Mouse (Mus musculus) heart, adult 11 months (tissue): ENCODE results near the gene 1810009A15Rik.
A peak's percentile ranks its signal among the peaks of the same experiment; 100 is the strongest.
"Not testable (repeated sequence)": the region's sequence is repeated elsewhere in the genome, so short reads cannot be mapped to it uniquely, and the experiment has no call there.

Experiments
- DNase-seq: peaks from one replicate; pipeline ENCODE4 v3.0.0; 2022

The 1810009A15Rik gene

DNA sequence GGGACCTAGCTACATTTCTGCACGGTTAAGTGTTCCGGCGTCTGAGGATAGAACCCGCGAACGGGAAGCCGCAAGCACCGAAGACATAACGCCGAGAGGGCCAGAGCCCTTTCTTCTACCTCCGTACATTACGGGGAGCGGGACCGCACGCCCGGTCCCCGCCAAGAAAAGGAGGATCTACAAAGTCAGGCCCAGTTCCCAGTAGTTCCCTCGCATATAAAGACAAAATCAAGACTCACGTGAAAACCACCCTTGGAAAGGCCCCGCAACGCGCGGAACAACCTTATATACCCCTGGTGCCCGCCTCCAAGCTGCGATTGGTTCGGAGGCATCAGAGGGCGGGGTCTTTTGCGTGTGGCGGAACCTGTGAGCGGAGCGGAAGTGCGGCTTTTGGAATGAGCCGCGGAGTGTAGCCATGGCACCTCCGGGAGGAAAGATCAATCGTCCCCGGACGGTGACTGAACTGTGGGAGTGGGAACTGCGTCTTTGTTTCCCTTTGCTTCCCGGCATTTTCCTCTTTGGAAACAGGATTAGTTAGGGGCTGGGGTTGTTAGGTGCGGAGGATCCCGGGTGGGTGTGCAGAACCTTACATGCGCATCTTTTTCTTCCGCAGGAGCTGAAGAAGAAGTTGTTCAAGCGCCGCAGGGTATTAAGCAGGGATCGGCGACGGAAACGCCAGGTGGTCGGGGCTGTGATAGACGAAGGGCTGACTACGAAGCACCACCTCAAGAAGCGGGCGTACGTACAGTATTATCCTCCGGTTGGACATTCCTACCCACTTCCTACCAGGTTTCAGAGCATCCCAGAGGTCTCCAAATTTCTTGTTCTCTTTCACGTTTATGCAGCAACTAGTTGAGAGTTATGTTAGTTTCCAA is at the start of gene 1810009A15Rik, which contains the start of gene Gm49416:
TSS of gene 1810009A15Rik (plus strand) at position 343 of the 875 bp plus-strand sequence.
TSS of gene Gm49416 (plus strand) at position 416 of the 875 bp plus-strand sequence.
- peak; percentile 100 for DNase-seq

DNA sequence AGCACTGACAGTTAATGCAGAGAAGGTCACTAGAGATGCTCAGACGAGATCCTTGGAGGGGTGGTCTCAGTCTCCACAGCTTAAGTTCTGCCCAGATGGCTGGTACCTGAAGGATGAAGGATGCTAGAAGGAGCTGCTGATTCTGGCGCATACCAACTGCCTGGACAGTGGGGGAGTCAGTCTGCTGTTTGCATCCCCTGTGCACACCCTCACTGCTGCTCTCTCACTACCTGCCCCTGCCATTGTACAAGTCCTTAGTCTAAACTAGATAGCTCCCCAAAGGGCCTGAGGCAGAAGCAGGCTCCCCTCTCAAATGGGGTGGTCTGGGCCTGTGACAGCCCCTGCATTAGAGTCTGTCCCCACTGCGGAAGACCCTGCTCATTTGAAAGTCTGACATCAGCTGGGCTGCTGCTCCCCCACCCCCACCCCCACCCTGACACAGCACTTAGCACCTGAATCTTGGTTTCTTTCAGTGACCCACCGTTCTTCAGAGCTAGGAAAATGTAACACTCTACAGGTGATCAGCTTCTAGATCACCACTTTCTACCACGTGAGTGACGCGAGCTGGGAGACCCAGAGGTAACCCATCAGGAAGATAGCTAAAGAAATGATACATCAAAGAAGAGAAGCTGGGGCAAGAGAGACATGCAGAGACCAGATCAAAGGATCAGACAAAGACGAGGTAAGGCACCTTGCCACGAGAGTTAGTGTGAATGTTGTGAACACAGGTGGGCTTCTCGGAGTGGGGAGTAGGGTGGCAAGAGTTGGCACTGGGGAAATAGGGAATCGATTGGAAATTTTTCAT is 49.3 kb upstream of the 1810009A15Rik start, which contains the start of gene Gng3:
TSS of gene Gng3 (minus strand) at position 92 of the 805 bp plus-strand sequence.
- DNase-seq: peak; percentile 92

DNA sequence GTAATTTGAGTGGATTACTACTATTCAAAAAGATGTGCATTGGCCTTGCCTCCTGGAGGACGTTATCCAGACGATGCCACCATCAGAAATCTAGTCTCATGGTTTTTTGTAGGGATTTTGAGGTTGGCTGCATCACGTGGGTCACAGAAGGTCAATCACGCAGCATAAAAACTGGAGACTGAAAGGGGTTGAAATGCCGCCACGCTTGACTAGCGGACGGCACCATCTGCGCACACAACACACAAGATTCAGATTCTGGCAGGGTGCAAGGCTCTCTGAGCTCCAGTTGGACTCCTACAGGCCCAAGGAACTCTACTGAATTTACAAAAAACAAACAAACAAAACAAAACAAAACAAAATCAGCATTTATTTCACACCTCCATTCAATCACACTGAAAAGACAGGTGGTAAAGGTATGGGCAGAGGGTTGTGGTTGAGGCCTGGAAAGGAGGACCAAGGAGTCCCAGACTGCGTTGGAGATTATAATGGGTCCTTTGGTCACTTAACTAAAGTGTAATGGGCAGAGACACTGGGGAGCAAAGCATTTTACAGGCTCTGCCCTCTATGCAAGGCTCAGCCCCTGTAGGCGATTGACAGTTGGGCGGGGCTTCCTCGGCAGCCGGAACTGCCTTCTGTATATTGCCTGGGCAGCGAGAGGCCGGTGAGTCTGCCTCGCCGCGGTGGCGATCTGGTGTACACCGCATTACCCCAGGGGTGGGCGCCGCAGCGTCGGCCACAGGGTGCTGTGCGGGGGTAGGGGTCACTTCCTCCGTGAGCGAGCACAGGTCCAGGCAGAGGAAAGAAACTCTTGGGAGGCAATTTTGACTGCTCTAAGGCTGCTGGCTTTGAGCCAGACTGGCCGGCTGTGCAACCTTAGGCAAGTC is 48.5 kb upstream of the 1810009A15Rik start:
- peak; percentile 99 for DNase-seq

DNA sequence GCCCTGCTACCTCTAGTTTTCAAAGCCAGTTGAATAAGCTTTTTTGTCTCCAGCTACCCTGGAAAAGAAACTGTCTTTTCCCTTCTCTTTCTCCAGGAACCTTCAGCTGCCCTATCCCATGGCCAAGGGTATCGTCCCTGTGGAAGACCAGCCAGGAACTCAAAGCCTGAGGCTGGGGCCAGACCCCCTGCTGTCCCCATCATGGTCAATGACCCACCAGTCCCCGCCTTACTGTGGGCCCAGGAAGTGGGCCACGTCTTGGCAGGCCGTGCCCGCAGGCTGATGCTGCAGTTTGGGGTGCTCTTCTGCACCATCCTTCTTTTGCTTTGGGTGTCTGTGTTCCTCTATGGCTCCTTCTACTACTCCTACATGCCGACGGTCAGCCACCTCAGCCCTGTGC is 47.6 kb upstream of the 1810009A15Rik start:
- DNase-seq: peak; percentile 93

DNA sequence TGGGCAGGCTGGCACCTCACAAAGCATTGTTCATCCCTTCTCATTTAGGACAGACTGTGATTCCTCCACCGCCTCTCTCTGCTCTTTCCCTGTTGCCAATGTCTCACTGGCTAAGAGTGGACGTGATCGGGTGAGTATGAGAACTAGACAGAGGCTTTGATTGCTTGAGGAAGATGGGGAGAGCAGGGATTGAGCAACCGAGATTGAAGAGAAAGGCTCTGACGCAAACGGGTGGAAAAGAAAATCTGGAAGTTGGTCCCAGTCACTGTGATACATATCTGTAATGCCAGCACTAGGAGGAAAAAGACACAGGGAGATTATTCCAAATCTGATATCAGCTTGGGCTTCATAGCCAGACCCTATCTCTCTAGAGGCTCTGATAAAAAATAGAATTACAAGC is 45.7 kb upstream of the 1810009A15Rik start:
- DNase-seq: peak; percentile 91

DNA sequence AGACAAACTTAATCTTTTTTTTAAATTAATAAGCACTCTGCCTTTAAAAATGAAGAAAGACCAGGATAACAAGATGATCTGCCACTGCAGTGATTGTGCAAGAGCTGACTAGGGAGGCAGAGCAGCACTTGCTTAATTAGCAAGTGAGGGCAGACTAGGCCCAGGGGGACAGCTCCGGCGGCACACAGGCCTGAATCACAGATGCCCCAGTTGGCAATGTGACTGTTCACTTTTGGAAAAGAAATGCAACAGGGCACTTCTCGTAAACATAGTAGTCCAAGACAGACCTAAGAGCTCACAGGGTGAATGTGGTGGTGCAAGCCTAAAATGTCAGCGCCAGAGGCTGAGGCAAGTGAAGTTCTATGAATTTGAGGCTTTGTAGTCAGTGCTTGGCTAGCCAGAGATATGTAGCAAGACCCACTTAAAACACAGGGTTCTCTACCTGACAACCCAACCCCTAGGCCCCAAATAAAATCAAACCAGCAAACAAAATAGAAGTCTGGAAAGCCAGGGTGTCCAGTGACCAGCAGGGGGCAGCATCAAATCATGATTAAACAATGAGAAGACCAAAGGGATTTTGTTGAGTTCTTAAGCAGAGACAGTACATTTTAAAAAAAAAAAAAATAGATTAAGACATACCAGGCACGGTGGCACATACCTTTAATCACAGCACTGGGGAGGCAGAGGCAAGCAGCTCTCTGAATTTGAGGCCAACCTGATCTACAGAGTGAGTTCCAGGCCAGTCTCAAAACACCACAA is 44.1 kb upstream of the 1810009A15Rik start:
- peak; percentile 90 for DNase-seq

DNA sequence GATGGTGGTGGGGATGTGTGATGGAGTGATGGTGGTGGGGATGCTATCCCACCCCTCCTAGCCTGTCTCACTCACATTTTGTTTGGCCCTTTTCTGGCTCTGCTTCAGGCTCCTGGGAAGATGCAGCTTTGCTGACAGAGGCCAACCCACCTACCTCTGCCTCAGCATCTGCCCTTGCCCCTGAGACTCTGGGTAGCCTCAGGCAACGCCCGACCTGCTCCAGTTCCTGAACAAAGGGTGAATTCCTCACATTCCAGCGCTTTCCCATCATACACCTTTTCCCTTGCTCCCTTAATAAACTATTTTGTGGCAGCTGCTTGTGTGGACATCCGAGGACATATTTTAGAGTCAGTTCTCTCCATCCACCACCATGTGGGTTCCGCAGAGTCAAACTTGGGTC is 40.3 kb upstream of the 1810009A15Rik start:
- DNase-seq: no peak

DNA sequence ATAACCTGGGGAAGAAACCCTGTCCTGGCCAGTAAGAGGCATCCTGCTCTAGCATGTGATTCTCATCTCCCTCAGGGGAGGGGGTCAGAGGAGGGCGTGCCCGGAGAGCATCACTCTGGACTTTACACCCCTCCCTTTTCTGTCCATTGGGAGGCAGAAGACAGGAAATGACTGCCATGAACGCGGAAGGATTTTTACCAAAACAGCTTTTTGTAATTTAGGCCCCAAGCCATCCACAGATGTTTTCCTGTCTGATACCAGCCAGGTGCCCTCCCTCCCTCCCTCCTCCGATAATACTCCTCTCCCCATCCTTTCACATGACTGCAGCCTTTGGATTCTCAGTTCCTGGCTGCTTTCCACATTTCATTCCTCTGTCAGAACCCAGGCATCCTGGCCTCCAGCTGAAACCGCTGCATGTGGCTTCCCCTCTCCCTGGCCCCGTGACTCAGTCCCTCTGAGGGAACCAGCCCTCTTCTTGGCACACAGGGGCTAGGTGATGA is 38.2 kb upstream of the 1810009A15Rik start, which contains the start of gene Lrrn4cl:
TSS of gene Lrrn4cl (plus strand) at position 367 of the 500 bp plus-strand sequence.
- DNase-seq: peak; percentile 98

DNA sequence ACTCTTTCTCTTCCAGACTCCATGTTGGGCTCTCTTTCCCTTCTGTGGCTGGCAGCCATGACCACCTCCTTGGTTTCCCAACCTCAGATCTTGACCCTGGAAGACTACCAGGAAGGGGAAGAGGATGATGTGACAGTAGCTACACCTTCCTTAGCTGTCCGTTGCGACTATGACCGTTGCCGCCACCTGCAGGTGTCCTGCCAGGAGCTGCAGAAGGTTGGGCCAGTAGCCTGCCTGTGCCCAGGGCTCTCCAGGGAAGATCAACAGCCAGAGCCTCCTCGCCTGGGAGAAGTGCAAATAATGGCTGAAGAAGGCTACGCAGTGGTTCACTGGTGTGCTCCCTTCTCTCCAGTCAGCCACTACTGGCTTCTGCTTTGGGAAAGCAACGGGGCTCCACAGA is 37.0 kb upstream of the 1810009A15Rik start:
- DNase-seq: no peak

DNA sequence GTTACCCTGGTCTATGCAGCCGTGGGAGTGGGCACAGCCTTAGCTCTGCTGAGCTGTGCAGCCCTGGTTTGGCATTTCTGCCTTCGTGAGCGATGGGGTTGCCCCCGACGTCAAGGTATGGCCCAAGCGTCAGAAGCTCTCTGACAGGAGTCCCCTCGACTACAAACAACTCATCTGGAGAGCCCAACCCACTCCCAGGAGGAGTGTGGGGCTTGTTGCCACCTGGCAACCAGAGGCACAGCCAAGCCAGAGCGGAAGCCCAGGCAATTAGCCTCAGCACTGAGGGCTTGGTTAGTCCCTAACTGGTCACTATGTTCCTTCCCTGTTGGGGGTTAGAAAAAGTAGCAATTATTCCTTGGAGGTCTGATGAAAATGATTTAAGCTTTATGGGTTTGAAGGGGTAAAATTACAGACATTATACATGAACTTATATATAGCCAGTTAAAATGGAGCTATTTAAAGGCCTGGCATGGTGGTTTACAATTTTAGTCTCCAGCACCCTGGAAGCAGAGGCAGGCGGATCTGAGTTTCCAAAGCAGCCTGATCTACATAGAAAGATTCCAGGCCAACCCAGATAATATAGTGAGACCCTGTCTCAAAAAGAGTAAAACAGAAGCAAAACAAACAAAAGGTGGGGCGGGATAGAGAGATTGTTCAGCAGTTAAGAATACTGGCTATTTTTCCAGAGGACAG is 36.3 kb upstream of the 1810009A15Rik start:
- peak; percentile 96 for DNase-seq

DNA sequence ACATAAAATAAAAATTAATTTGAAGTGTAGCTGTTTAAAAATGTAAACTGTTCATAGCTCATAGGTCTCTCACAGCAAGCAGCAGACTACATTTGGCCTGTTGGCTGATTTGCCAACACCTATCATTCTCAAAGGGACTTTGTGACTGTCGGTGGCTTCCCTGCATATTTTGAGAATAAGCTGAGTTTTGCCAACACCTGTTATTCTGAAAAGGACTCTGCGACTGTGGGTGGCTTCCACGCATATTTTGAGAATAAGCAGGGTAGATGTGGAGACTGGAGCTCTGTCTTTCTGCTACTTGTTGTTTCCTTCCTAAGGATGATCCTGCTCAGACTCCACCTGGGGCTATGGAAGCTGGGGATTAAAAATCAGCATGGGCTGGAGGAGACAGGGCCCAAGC is 35.5 kb upstream of the 1810009A15Rik start:
- DNase-seq: no peak

DNA sequence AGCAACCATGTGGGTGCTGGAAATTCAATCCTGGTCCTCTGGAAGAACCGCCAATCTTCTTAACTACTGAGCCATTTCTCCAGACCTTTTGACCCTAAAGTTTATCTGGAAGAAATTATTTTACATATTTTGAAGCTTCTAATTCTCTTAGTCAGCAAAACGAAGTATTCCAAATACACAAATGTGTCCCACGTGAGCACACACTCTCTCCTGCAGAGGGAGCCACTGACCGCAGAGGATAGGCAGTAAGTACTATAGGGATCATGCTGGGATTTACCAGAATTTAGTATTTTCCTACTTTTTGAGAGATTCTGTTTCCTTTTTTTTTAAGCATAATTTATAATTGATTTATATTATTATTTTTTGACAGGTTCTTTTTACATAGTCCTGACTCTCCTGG is 31.0 kb upstream of the 1810009A15Rik start:
- no peak for DNase-seq

DNA sequence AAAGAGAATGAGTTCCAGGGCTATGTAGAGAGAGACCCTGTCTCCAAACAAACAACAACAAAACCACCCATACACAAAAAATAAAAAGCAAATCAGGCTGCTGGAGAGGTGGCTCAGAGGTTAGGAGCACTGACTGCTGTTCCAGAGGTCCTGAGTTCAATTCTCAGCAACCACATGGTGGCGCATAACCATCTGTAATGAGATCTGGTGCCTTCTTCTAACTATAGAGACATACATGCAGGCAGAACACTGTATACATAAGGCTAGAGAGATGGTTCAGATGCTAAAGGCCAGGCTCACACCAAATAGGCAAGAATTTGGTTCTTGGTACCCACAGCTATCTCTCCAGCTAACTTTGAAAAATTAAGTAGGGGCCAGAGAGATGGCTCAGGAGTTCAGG is 29.6 kb upstream of the 1810009A15Rik start:
- DNase-seq: no peak

DNA sequence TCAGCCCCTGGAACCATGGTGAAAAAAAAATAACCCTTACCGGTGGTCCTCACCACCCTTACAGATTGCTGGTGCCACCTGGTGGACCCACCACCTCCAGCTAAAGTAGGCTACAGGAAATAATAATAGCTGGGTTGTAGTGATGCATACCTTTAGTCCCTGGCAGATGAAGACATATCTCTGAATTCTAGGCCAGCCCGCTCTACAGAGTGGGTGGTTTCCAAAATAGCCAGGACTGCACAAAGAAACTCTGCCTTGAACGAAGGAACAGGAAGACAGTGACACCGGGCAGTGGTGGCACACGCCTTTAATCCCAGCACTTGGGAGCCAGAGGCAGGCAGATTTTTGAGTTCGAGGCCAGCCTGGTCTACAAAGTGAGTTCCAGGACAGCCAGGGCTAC is 24.4 kb upstream of the 1810009A15Rik start:
- DNase-seq: no peak

DNA sequence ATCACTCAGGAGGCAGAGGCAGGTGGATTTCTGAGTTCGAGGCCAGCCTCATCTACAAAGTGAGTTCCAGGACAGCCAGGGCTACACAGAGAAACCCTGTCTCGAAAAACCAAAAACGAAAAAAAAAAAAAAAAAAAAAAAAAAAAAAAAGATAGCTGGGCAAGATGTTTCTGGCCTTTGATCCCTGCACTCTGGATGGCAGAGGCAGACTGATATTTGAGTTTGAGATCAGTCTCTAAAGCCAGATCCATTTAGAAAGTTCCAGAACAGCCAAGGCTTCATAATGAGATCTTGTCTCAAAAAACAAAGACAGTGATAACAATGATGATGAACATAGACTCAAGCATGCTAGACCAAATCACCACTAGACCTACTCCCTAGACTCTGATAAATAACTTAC is 18.3 kb upstream of the 1810009A15Rik start:
- not testable (repeated sequence) for DNase-seq

DNA sequence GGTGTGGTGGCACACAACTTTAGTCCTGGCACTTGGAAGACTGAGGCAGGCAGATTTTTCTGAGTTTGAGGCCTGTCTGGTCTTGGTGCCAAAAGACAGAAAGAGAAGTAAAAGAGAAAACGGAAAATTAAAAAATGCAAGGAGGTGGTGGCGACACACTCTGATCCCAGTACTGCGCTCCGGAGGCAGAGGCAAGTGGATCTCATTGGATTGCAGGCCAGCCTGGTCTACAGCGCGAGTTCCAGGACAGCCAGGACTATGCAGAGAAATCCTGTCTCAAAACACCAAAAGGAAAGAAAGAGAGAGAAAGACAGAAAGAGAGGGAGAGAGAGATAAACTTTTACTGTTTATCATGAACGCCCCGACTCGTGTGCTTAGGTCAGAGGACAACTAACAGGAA is 17.8 kb upstream of the 1810009A15Rik start:
- no peak for DNase-seq

DNA sequence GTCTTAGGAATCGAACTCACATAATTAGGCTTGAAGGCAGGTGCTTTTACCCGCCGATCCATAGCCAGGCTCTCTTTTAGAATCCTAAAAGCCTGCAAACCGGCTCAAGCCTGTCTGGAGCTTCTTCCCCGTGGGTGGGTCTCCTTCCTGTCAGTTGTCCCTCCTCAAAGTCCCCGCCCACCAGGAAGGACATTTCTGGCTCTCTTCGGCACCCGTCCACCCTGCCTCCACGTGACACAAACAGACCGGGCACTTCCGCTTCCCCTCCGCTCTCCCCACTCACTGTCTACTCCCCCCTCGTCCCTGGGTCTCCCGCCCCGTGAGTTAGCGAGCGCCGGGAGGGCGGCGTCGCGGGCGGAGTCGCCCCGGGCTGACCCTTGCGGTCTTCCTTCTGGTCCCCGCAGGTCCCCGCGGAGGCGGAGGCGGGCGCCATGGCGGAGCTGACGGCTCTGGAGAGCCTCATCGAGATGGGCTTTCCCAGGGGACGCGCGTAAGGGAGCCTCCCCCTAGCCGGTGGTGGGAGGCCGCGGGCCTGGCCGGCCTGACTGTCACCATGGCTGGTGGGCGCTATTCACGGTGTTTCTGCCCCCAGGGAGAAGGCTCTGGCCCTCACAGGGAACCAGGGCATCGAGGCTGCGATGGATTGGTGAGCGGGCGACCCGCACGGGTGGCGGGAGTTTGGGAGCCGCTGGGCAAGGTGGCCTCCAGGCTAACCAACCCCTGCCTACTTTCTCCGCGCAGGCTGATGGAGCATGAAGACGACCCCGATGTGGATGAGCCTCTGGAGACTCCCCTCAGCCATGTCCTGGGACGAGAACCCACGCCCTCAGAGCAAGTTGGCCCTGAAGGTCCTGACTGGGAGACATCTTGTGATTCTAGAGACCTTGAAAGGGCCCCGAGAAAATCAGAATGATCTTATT is 17.1 kb upstream of the 1810009A15Rik start, which contains the start of gene Ubxn1:
TSS of gene Ubxn1 (plus strand) at position 230 of the 920 bp plus-strand sequence.
- DNase-seq: peak; percentile 100

DNA sequence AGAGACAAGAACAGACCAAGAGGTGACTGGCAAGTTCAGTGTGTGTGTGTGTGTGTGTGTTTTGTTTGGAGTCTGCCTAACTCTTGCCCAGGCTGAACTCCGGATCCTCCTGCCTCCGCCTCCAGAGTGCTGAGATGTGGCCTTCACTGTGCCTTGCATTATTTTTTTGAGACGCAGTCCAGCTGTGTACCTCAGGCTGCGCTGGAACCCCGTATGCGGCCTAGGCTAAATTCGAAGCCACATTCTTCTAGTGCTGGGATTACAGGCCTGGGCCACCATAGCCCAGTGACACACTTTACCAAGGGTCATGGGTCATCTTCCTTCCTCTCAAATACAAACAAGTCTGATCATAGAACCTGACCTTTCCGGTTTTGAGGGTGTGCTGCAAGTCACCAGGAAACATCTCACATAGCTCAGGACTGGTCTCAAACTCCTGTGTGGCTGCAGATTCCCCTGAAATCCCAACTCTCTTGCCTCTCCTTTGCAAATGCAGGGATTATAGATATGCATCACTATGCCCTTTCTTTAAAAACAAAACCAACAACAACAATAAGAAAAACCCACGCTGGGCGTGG is 16.3 kb upstream of the 1810009A15Rik start:
- no peak for DNase-seq

DNA sequence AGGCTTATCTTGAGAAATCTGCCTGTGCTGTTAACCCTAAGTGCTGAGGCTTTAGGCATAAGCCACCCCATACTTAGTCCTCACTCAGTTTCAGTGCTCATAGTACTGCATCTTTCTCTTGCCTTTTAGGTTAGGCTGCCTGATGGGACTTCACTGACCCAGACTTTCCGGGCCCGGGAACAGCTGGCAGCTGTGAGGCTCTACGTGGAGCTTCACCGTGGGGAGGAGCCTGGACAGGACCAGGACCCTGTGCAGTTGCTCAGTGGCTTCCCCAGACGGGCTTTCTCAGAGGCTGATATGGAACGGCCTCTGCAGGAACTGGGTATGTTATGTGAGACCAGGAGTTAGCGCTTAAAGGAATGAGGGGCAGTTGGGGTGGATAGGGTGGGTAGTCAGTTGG is 13.6 kb upstream of the 1810009A15Rik start:
- DNase-seq: peak; percentile 88
